Mouse (Mus musculus) right cerebral cortex, postnatal 25 days (tissue): ENCODE measurements around the gene Ubac2.
"Not testable (repeated sequence)": the region's sequence is repeated elsewhere in the genome, so short reads cannot be mapped to it uniquely, and the experiment has no call there.

Experiments
- DNase-seq: peaks from one replicate; pipeline ENCODE4 v3.0.0; 2022

Ubac2 gene

DNA sequence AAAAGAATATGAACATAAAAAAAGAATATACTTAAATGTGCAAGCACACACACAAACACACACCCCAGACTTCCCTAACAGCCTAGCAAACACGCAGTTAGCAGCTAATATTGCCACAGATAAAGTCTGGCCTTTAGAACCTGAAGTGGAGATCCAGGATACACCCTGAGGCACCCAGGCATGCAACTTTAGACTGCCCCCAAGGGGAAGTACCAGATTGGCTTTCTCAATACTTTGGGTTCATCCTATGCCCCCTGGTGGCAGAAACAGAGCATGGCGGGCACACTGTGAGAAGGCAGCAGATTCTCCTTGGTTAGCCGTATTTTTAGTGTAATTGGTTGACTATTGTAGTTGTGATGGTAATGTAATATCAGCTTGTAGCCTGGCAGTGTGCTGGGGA lies 182.2 kb downstream of the Ubac2 start:
- DNase-seq, result peak; percentile 69

DNA sequence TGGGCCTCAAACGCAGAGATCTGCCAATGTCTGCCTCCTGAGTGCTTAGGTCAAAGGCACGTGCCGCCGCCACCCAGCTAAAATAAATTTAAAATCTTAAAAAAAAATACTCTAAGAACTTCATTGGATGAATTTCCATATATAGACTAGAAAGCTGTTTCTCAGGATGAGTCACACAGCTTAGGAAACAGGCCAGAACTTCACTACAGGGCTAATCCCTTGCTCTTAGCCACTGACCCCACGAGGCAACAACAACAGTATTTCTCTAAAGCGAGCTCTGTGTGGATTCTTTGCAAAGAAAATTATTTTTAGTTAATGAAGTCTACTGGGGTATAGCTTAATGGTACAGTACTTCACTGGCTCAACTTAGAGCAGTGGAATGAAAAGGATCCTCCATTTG lies 183.0 kb downstream of the Ubac2 start:
- no peak for DNase-seq

DNA sequence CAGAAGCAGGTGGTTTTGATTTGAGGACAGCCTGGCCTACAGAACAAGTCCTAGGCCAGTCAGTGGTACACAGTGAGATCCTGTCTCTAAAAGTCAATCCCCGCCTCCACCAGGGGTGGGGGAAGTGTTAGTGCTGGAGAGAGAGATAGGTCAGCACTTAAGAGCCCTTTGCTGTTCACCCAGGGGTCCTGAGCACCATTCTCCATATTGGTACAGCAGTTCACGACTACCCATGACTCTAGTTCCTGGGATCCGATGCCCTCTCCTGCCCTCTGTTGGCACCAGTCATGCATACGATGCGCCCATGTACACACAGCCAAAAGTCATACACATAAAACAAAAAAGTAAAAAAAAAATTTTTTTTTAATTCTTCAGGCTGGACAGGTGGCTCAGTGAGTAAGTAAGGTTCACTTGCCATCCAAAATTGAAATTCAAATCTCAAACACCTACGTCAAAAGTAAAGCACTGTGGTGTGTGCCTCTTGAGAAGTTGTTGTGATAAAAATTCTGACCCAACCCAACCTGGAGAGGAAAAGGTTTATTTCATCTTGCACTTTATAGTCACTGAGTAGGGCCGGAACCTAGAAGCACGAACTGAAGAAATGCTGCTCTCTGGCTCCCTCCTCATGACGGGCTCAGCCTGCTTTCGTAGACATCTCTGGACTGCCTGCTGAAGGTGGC lies 184.1 kb downstream of the Ubac2 start:
- DNase-seq, result no peak

DNA sequence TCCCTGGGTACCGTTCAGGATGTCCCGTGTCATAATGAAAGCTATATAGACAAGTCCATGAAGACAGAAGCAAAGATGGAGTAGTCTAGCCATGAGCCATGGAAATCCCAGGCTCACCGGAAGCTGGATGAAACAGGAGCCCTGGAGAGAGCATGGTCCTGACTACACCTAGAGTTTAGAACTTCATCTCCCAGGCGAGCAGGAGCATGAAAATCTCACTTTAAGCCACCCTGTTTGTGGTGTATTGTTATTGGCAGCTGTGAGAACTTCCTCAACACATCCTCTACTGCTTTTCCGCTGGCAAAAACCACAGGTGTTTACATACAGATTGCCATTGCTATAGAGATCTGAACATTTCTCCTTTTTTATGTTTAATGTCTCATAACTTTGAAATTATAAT lies 185.2 kb downstream of the Ubac2 start:
- no peak for DNase-seq

DNA sequence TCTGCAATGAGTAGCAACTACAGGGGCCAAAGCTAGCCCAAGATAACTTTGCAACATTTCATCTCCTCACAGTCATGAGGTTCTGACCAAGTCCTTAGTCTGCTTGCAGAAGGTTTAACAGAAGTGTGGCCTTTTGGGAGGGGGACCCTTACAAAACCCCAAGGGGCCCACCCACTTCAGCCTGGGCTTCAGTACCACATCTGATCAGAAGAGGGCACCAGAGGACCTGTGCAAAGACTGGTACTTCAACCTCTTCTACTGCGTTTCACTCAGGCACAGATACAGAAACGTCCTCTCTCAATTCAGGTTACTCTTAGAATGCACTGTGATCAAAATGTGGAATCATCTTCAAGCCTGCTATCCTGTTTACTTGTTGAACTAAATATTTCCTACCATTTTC lies 186.1 kb downstream of the Ubac2 start:
- peak; percentile 46 for DNase-seq

DNA sequence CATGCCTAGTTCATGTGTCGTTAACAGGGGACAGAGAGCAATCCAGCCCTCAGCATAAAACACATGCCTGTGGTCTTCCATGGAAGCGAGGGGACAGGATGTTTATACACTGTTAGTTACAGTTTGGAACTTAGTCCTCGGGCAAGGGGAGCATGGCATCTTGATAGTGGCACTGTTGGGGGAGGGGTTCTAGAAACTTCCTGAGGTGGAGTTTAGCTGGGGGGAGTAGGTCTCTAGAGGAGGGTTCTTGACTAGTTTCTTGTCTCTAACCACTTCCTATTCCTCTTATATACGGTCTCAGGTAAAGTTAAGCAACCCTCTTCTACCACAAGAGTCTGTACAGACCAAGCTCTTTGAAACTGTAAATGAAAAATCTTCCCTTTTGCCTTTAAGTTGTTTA lies 187.8 kb downstream of the Ubac2 start:
- no peak for DNase-seq

DNA sequence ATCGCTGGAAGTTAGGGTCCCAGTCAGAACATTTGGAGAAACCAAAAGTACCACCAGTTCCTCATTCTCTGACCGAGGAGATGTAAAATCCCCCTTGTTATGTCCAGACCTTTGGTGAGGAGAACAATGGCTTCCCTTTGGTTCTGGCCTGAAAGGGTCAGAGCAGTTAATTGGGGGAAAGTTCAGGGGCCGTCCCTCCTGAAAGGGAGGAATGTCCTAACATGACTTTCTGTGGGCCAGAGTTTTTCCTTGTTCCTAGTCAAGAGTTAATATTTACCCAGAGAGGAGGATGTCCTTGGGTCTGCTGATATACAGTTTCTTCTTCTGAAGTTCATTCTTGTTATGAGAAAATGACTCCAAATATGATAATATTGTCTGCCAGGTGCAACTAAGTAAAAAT lies 189.6 kb downstream of the Ubac2 start:
- DNase-seq, result not testable (repeated sequence)

DNA sequence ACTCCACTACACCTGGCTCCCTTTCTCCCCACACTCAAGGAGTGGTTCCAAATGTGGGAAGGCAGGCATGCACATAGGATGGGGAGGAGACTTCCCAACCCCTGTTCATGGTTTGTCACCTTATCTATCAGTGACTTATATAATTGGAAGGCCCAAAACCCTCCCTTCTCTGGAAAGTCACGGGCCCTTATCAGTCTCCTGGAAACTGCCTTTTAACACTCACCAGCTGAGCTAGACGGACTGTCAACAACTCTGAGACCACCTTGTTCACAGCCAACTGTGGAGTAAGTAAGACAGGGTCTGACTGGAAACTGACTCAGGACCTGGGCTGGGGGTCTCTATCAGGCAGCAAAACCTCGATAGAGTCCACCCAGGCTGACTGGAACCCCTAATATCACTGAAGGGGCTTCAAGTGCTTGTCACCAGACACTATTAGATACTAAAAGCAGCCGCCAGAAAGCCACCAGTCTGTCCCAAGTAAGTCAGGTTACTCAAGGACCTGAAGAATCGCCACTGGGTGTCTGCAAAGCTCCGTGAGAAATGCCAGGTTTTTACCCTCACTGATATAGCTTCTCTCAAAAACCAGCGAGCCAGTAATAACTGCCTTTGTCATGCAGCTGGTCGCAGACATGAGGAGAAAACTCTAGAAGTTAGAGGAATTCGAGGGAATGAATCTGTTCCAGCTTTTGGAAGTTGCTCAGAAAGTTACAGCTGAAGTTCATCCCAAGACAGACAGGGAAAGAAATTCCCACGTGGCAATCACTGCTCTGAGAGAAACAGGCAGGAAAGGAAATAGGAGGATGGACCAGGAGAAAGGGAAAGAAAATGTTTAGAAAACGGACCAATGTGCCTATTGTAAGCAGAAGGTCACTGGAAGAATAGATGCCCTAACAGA lies 190.6 kb downstream of the Ubac2 start:
- no peak for DNase-seq

DNA sequence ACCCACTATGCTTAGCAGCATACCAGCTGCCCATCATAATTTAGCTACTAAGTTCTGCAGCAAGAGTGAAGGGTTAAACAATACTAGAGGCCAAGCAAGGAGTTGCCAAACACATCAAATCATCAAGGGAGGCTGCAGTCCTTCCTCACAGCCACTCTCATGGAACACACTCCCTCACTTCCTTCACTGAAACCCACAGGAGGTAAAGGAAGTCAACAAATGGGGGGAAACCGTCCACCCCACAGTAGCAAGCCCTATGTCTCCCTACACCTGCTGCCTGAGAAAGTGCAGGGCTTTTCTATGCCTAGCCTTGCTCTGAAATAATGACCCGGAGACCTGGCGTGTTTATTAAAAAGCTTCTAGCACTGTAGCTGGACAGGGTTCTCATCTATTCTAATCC lies 191.5 kb downstream of the Ubac2 start:
- no peak for DNase-seq
